Mouse (Mus musculus) hindbrain, postnatal 0 days (tissue): ENCODE data around the gene Gsg1l. TPM values are rescaled to one million over a fixed set of nuclear protein-coding genes. Genes with fewer than 3 reads are reported as not detected.

Experiments used
- ATAC-seq: fragments of 200-750 bp; cut with Nextera tagmentation; 2 replicates; pipeline ENCODE4 v1.8.0; 2017; ENCODE audit warnings: mild to moderate bottlenecking, moderate TSS enrichment, moderate library complexity
- DNase-seq: peaks from one replicate; pipeline ENCODE4 v3.0.0-alpha.2; 2015; ENCODE audit warnings: low spot score
- H3K27ac ChIP-seq: fragments of 300-500 bp; sonication (generic); 2 replicates; pipeline ENCODE4 v1.5.1; 2014; ENCODE audit warnings: mild to moderate bottlenecking
- H3K27me3 ChIP-seq: fragments of 300-500 bp; sonication (generic); 2 replicates; pipeline ENCODE4 v1.6.1; 2014; ENCODE audit warnings: low read length, mixed read lengths; ENCODE audit not compliant: insufficient read depth
- H3K36me3 ChIP-seq: fragments of 300-500 bp; sonication (generic); 2 replicates; pipeline ENCODE4 v1.6.1; 2014; ENCODE audit warnings: low read length, mixed read lengths; ENCODE audit not compliant: insufficient read depth
- H3K4me1 ChIP-seq: fragments of 300-500 bp; sonication (generic); 2 replicates; pipeline ENCODE4 v1.6.1; 2014; ENCODE audit warnings: antibody characterized with exemption, low read length, mixed read lengths; ENCODE audit not compliant: insufficient read depth
- H3K4me2 ChIP-seq: fragments of 300-500 bp; sonication (generic); 2 replicates; pipeline ENCODE4 v1.6.1; 2014; ENCODE audit warnings: low read depth, mild to moderate bottlenecking, low read length, moderate library complexity, mixed read lengths
- H3K4me3 ChIP-seq: fragments of 300-500 bp; sonication (generic); 2 replicates; pipeline ENCODE4 v1.5.1; 2014; ENCODE audit warnings: low read length
- H3K9ac ChIP-seq: fragments of 300-500 bp; sonication (generic); replicated peaks from 2 replicates; pipeline ENCODE4 v1.6.1; 2014; ENCODE audit warnings: mild to moderate bottlenecking, low read length, moderate library complexity, mixed read lengths
- H3K9me3 ChIP-seq: fragments of 300-500 bp; sonication (generic); 2 replicates; pipeline ENCODE4 v1.6.1; 2016; ENCODE audit warnings: low read length, mixed read lengths
- CTCF ChIP-seq: IDR thresholded peaks from 2 replicates; pipeline ENCODE4 v1.5.1; 2016; ENCODE audit warnings: antibody characterized with exemption, control low read depth, low read depth
- WGBS: fragments of 180-500 bp; shearing (Covaris S2); extraction: QIAGEN DNeasy Blood & Tissue Kit; methylation state at CpG from one replicate; pipeline ENCODE4 v1.1.7; 2014; 5-methylcytosine and 5-hydroxymethylcytosine counted together
- polyA plus RNA-seq: library from polyadenylated mRNA; unstranded; fragments of >200 nt; fragmentation: Nextera tagmentation; extraction: Ambion mirVana; gene quantifications from 2 replicates; pipeline ENCODE4 v1.2.1, GENCODE M21; 2015
- total RNA-seq: library from RNA; depleted of rRNA; stranded (reverse); fragments of >200 nt; gene quantifications from 2 replicates; pipeline ENCODE4 v1.2.3, GENCODE M21; 2014

Gsg1l gene
- total and polyA plus RNA-seq, 2 experiments from 2014 or later = 22.0 to 63.4 TPM

GRCm38 (mm10) chr7:125899036-125899435 lies 183.2 kb downstream of the Gsg1l start:
- H3K9me3 ChIP-seq = 0 out of 2 replicates have a peak, but pooled peaks cover 2% of the 10 kb centered on the region
- no peaks in the 10 kb centered on the region for H3K36me3 ChIP-seq
- ATAC-seq = 0 out of 2 replicates have a peak, but pooled peaks have one; percentile 12
- H3K27me3 ChIP-seq = no peaks in the 10 kb centered on the region
- no peak overlapping the region for H3K9ac ChIP-seq
- H3K4me1 ChIP-seq = peaks cover 5% of the 10 kb centered on the region; the same call in 1 of the 2 replicates
- H3K4me3 ChIP-seq = no peak overlapping the region
- 57% methylated on average over 7 of the region's 7 CpGs for WGBS
- no peak for TF ChIP-seq CTCF
- no peak overlapping the region for H3K27ac ChIP-seq
- DNase-seq = no peak
- H3K4me2 ChIP-seq = no peak overlapping the region

- ATAC-seq = no peak
- H3K36me3 ChIP-seq = no peaks in the 10 kb centered on the region
- 0 out of 2 replicates have a peak, but pooled peaks cover 2% of the 10 kb centered on the region for H3K9me3 ChIP-seq
- H3K4me2 ChIP-seq = no peak overlapping the region
- H3K27me3 ChIP-seq = no peaks in the 10 kb centered on the region
- H3K4me1 ChIP-seq = peaks cover 5% of the 10 kb centered on the region; the same call in 1 of the 2 replicates
- H3K4me3 ChIP-seq = no peak overlapping the region
- no peak for TF ChIP-seq CTCF
- H3K27ac ChIP-seq = no peak overlapping the region
- WGBS = 91% methylated on average over 4 of the region's 4 CpGs
- H3K9ac ChIP-seq = no peak overlapping the region
- DNase-seq = no peak
These were observed 185.2 kb downstream of the Gsg1l start for GRCm38 (mm10) chr7:125897059-125897458.

GRCm38 (mm10) chr7:125893621-125894020 lies 188.6 kb downstream of the Gsg1l start:
- no peak overlapping the region for H3K4me2 ChIP-seq
- H3K9ac ChIP-seq = no peak overlapping the region
- DNase-seq (no peak), ATAC-seq (no peak)
- H3K36me3 ChIP-seq = no peaks in the 10 kb centered on the region
- H3K27me3 ChIP-seq = no peaks in the 10 kb centered on the region
- 88% methylated on average over 5 of the region's 5 CpGs for WGBS
- 0 out of 2 replicates have a peak, but pooled peaks cover 2% of the 10 kb centered on the region for H3K9me3 ChIP-seq
- H3K27ac ChIP-seq = no peak overlapping the region
- no peak overlapping the region for H3K4me3 ChIP-seq
- TF ChIP-seq CTCF = no peak
- no peaks in the 10 kb centered on the region for H3K4me1 ChIP-seq

- Histone ChIP-seq H3K9me3 (no peaks in the 10 kb centered on the region), H3K4me1 (peaks cover 16% of the 10 kb centered on the region), H3K4me3 (no peak overlapping the region), H3K9ac (no peak overlapping the region), H3K27ac (no peak overlapping the region), H3K4me2 (no peak overlapping the region), H3K36me3 (no peaks in the 10 kb centered on the region), H3K27me3 (no peaks in the 10 kb centered on the region)
- peak; percentile 22; the same call in 1 of the 2 replicates for ATAC-seq
- peak; percentile 37 for TF ChIP-seq CTCF
- WGBS = 30% methylated on average over 12 of the region's 12 CpGs
- peak; percentile 60 for DNase-seq
These were observed 193.8 kb downstream of the Gsg1l start for GRCm38 (mm10) chr7:125888373-125888772.

GRCm38 (mm10) chr7:125887761-125888160 lies 194.4 kb downstream of the Gsg1l start:
- Histone ChIP-seq H3K36me3 (no peaks in the 10 kb centered on the region), H3K9ac (no peak overlapping the region), H3K27me3 (no peaks in the 10 kb centered on the region), H3K27ac (no peak overlapping the region), H3K9me3 (no peaks in the 10 kb centered on the region), H3K4me1 (peaks cover 16% of the 10 kb centered on the region), H3K4me2 (no peak overlapping the region), H3K4me3 (no peak overlapping the region)
- no peak for TF ChIP-seq CTCF
- DNase-seq (no peak), ATAC-seq (no peak)
- 93% methylated on average over 5 of the region's 5 CpGs for WGBS

GRCm38 (mm10) chr7:125887124-125887523 lies 195.1 kb downstream of the Gsg1l start:
- no peak for ATAC-seq

GRCm38 (mm10) chr7:125886116-125886680 lies 196.0 kb downstream of the Gsg1l start:
- H3K9me3 ChIP-seq = no peaks in the 10 kb centered on the region
- TF ChIP-seq CTCF = no peak
- WGBS = 45% methylated on average over 4 of the region's 4 CpGs
- no peak overlapping the region for H3K27ac ChIP-seq
- H3K27me3 ChIP-seq = no peaks in the 10 kb centered on the region
- H3K4me1 ChIP-seq = peaks cover 16% of the 10 kb centered on the region
- H3K4me2 ChIP-seq = no peak overlapping the region
- no peak overlapping the region for H3K4me3 ChIP-seq
- no peaks in the 10 kb centered on the region for H3K36me3 ChIP-seq
- ATAC-seq = peak; percentile 25; the same call in 1 of the 2 replicates
- H3K9ac ChIP-seq = no peak overlapping the region
- no peak for DNase-seq

More at GRCm38 (mm10) chr7:125887124-125887523, 195.1 kb downstream of the Gsg1l start:
- no peak for TF ChIP-seq CTCF
- Histone ChIP-seq H3K4me3 (no peak overlapping the region), H3K4me1 (peaks cover 16% of the 10 kb centered on the region), H3K27ac (no peak overlapping the region), H3K4me2 (no peak overlapping the region), H3K27me3 (no peaks in the 10 kb centered on the region), H3K9ac (no peak overlapping the region), H3K36me3 (no peaks in the 10 kb centered on the region), H3K9me3 (no peaks in the 10 kb centered on the region)
- 41% methylated on average over 4 of the region's 4 CpGs for WGBS
- DNase-seq = no peak
